Mouse (Mus musculus): Measurements from ENCODE around the gene Adcy2. TPM values are rescaled to one million over a fixed set of nuclear protein-coding genes. Genes with fewer than 3 reads are reported as not detected.

Gene Adcy2
- polyA plus RNA-seq (2014; fragmentation: Nextera tagmentation; extraction: Ambion mirVana): 7.5 and 7.8 TPM in 2 replicates

GRCm38 (mm10) chr13:68998918-68999801 is at the start of gene Adcy2:
Gene Adcy2 (minus strand): TSS chr13:68999541.
- Histone ChIP-seq H3K27ac (ENCODE audit: low read depth, low read length) (peak within 1 kb of the TSS; percentile 45), H3K4me2 (ENCODE audit: low read depth) (peak within 1 kb of the TSS; percentile 90), H3K9me3 (ENCODE audit: control insufficient read depth, low read length) (no peaks in the 10 kb centered on the region), H3K9ac (ENCODE audit: low read length) (peak within 1 kb of the TSS; percentile 62), H3K4me1 (ENCODE audit: control insufficient read depth, insufficient read depth, low read length) (0 out of 2 replicates have a peak, but pooled peaks cover 2% of the 10 kb centered on the region), H3K27me3 (ENCODE audit: control insufficient read depth, insufficient read depth, low read length) (0 out of 2 replicates have a peak, but pooled peaks cover 2% of the 10 kb centered on the region), H3K4me3 (ENCODE audit: low read depth, low read length) (peak within 1 kb of the TSS; percentile 49), H3K36me3 (ENCODE audit: control insufficient read depth, insufficient read depth, low read length) (no peaks in the 10 kb centered on the region)
- ATAC-seq (ENCODE audit: insufficient read depth, low FRiP score, low TSS enrichment): peak; percentile 90
- WGBS: under 1% methylated on average over 35 of the region's 106 CpGs
- peak; percentile 77 for DNase-seq (ENCODE audit: low spot score)

- ATAC-seq (ENCODE audit: insufficient read depth, low FRiP score, low TSS enrichment): no peak
- 85% methylated on average over 5 of the region's 5 CpGs for WGBS
- H3K27ac ChIP-seq (ENCODE audit: low read depth, low read length): no peak overlapping the region
- H3K27me3 ChIP-seq (ENCODE audit: control insufficient read depth, insufficient read depth, low read length): no peaks in the 10 kb centered on the region
- no peak overlapping the region for H3K9ac ChIP-seq (ENCODE audit: low read length)
- H3K4me3 ChIP-seq (ENCODE audit: low read depth, low read length): no peak overlapping the region
- DNase-seq (ENCODE audit: low spot score): no peak
- no peaks in the 10 kb centered on the region for H3K36me3 ChIP-seq (ENCODE audit: control insufficient read depth, insufficient read depth, low read length)
- H3K9me3 ChIP-seq (ENCODE audit: control insufficient read depth, low read length): no peaks in the 10 kb centered on the region
- no peaks in the 10 kb centered on the region for H3K4me1 ChIP-seq (ENCODE audit: control insufficient read depth, insufficient read depth, low read length)
- no peak overlapping the region for H3K4me2 ChIP-seq (ENCODE audit: low read depth)
Observed at GRCm38 (mm10) chr13:69036991-69037597, 37.8 kb upstream of the Adcy2 start.

- Histone ChIP-seq H3K36me3 (ENCODE audit: control insufficient read depth, insufficient read depth, low read length) (no peaks in the 10 kb centered on the region), H3K9me3 (ENCODE audit: control insufficient read depth, low read length) (no peaks in the 10 kb centered on the region), H3K27me3 (ENCODE audit: control insufficient read depth, insufficient read depth, low read length) (no peaks in the 10 kb centered on the region), H3K9ac (ENCODE audit: low read length) (no peak overlapping the region), H3K27ac (ENCODE audit: low read depth, low read length) (no peak overlapping the region), H3K4me3 (ENCODE audit: low read depth, low read length) (no peak overlapping the region), H3K4me1 (ENCODE audit: control insufficient read depth, insufficient read depth, low read length) (no peaks in the 10 kb centered on the region), H3K4me2 (ENCODE audit: low read depth) (no peak overlapping the region)
- ATAC-seq (ENCODE audit: insufficient read depth, low FRiP score, low TSS enrichment) (no peak), DNase-seq (ENCODE audit: low spot score) (no peak)
- 94% methylated on average over 1 of the region's 1 CpGs for WGBS
Observed at GRCm38 (mm10) chr13:69034621-69035020, 35.3 kb upstream of the Adcy2 start.

GRCm38 (mm10) chr13:69033532-69033931 is 34.2 kb upstream of the Adcy2 start:
- Histone ChIP-seq H3K36me3 (ENCODE audit: control insufficient read depth, insufficient read depth, low read length) (no peaks in the 10 kb centered on the region), H3K9ac (ENCODE audit: low read length) (no peak overlapping the region), H3K27ac (ENCODE audit: low read depth, low read length) (no peak overlapping the region), H3K4me2 (ENCODE audit: low read depth) (no peak overlapping the region), H3K4me1 (ENCODE audit: control insufficient read depth, insufficient read depth, low read length) (no peaks in the 10 kb centered on the region), H3K4me3 (ENCODE audit: low read depth, low read length) (no peak overlapping the region), H3K9me3 (ENCODE audit: control insufficient read depth, low read length) (no peaks in the 10 kb centered on the region), H3K27me3 (ENCODE audit: control insufficient read depth, insufficient read depth, low read length) (no peaks in the 10 kb centered on the region)
- ATAC-seq (ENCODE audit: insufficient read depth, low FRiP score, low TSS enrichment) (no peak), DNase-seq (ENCODE audit: low spot score) (no peak)
- WGBS: 73% methylated on average over 7 of the region's 7 CpGs

- no peak overlapping the region for H3K9ac ChIP-seq (ENCODE audit: low read length)
- no peak overlapping the region for H3K4me2 ChIP-seq (ENCODE audit: low read depth)
- H3K4me3 ChIP-seq (ENCODE audit: low read depth, low read length): no peak overlapping the region
- H3K27me3 ChIP-seq (ENCODE audit: control insufficient read depth, insufficient read depth, low read length): no peaks in the 10 kb centered on the region
- 79% methylated on average over 4 of the region's 4 CpGs for WGBS
- ATAC-seq (ENCODE audit: insufficient read depth, low FRiP score, low TSS enrichment): no peak
- no peak for DNase-seq (ENCODE audit: low spot score)
- no peaks in the 10 kb centered on the region for H3K9me3 ChIP-seq (ENCODE audit: control insufficient read depth, low read length)
- no peaks in the 10 kb centered on the region for H3K4me1 ChIP-seq (ENCODE audit: control insufficient read depth, insufficient read depth, low read length)
- no peaks in the 10 kb centered on the region for H3K36me3 ChIP-seq (ENCODE audit: control insufficient read depth, insufficient read depth, low read length)
- no peak overlapping the region for H3K27ac ChIP-seq (ENCODE audit: low read depth, low read length)
Observed at GRCm38 (mm10) chr13:69029078-69029757, 29.9 kb upstream of the Adcy2 start.

- Histone ChIP-seq H3K4me3 (ENCODE audit: low read depth, low read length) (no peak overlapping the region), H3K4me1 (ENCODE audit: control insufficient read depth, insufficient read depth, low read length) (no peaks in the 10 kb centered on the region), H3K27ac (ENCODE audit: low read depth, low read length) (no peak overlapping the region), H3K36me3 (ENCODE audit: control insufficient read depth, insufficient read depth, low read length) (no peaks in the 10 kb centered on the region), H3K4me2 (ENCODE audit: low read depth) (no peak overlapping the region), H3K9ac (ENCODE audit: low read length) (no peak overlapping the region), H3K9me3 (ENCODE audit: control insufficient read depth, low read length) (no peaks in the 10 kb centered on the region), H3K27me3 (ENCODE audit: control insufficient read depth, insufficient read depth, low read length) (no peaks in the 10 kb centered on the region)
- WGBS: 34% methylated on average over 2 of the region's 2 CpGs
- no peak for ATAC-seq (ENCODE audit: insufficient read depth, low FRiP score, low TSS enrichment)
- DNase-seq (ENCODE audit: low spot score): no peak
Observed at GRCm38 (mm10) chr13:69024964-69025363, 25.6 kb upstream of the Adcy2 start.

- no peak for ATAC-seq (ENCODE audit: insufficient read depth, low FRiP score, low TSS enrichment)
- no peaks in the 10 kb centered on the region for H3K27me3 ChIP-seq (ENCODE audit: control insufficient read depth, insufficient read depth, low read length)
- DNase-seq (ENCODE audit: low spot score): no peak
- no peak overlapping the region for H3K27ac ChIP-seq (ENCODE audit: low read depth, low read length)
- H3K9me3 ChIP-seq (ENCODE audit: control insufficient read depth, low read length): no peaks in the 10 kb centered on the region
- H3K9ac ChIP-seq (ENCODE audit: low read length): no peak overlapping the region
- H3K4me1 ChIP-seq (ENCODE audit: control insufficient read depth, insufficient read depth, low read length): no peaks in the 10 kb centered on the region
- H3K36me3 ChIP-seq (ENCODE audit: control insufficient read depth, insufficient read depth, low read length): no peaks in the 10 kb centered on the region
- H3K4me3 ChIP-seq (ENCODE audit: low read depth, low read length): no peak overlapping the region
- H3K4me2 ChIP-seq (ENCODE audit: low read depth): no peak overlapping the region
- 92% methylated on average over 2 of the region's 2 CpGs for WGBS
Observed at GRCm38 (mm10) chr13:69023239-69023638, 23.9 kb upstream of the Adcy2 start.

GRCm38 (mm10) chr13:69020574-69020973 is 21.2 kb upstream of the Adcy2 start:
- Histone ChIP-seq H3K4me1 (ENCODE audit: control insufficient read depth, insufficient read depth, low read length) (no peaks in the 10 kb centered on the region), H3K27me3 (ENCODE audit: control insufficient read depth, insufficient read depth, low read length) (no peaks in the 10 kb centered on the region), H3K4me3 (ENCODE audit: low read depth, low read length) (no peak overlapping the region), H3K9me3 (ENCODE audit: control insufficient read depth, low read length) (no peaks in the 10 kb centered on the region), H3K27ac (ENCODE audit: low read depth, low read length) (no peak overlapping the region), H3K4me2 (ENCODE audit: low read depth) (no peak overlapping the region), H3K9ac (ENCODE audit: low read length) (no peak overlapping the region), H3K36me3 (ENCODE audit: control insufficient read depth, insufficient read depth, low read length) (no peaks in the 10 kb centered on the region)
- DNase-seq (ENCODE audit: low spot score) (no peak), ATAC-seq (ENCODE audit: insufficient read depth, low FRiP score, low TSS enrichment) (no peak)
- WGBS: 87% methylated on average over 2 of the region's 2 CpGs
